Mouse (Mus musculus): ENCODE results near the gene Nudcd3. TPM values are rescaled to one million over a fixed set of nuclear protein-coding genes. Genes with fewer than 3 reads are reported as not detected.

Gene Nudcd3
- polyA plus RNA-seq (2016; fragmentation: Nextera tagmentation; extraction: Ambion mirVana), result 49.4 and 51.3 TPM in 2 replicates

DNA sequence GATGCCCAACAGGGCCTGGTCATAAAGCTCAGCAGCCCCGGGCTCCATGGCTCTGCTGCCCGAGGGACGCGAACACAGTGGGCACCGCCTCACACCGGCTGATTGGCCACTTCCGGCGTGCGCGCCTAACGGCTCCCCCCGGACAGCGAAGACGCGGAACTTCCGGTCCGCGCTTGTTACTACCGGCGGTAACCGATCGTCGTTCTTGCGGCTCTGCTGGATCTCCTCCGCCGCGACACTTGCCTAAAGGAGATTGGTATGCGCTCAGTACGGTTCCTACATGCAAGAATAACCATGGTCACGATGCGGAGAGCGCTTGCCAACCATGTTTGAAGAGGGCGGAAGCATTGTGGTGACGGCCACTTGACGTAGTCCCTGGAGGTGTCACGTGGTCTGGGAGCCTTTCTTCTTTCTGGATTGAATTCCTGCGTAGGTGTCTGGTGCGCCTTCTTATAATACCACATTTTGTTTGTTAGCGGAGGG, at the start of gene Nudcd3:
Gene Nudcd3, minus strand, starts transcription at position 329 of the 483 bp plus-strand sequence.
- Histone ChIP-seq H3K4me3 (replicated peaks) (peak within 1 kb of the TSS; percentile 96), H3K9me3 (0 out of 2 replicates have a peak, but pooled peaks cover 1% of the 10 kb centered on the region), H3K27ac (peak within 1 kb of the TSS; percentile 95), H3K36me3 (no peaks in the 10 kb centered on the region), H3K4me1 (replicated peaks) (peaks cover 12% of the 10 kb centered on the region), H3K4me2 (peak within 1 kb of the TSS; percentile 93), H3K9ac (replicated peaks) (peak within 1 kb of the TSS; percentile 93), H3K27me3 (no peaks in the 10 kb centered on the region)
- peak; percentile 95 for ATAC-seq (ENCODE audit: insufficient number of reproducible peaks, insufficient read depth, low FRiP score, low TSS enrichment, low read depth)
- WGBS, result under 1% methylated on average over 39 of the region's 39 CpGs

DNA sequence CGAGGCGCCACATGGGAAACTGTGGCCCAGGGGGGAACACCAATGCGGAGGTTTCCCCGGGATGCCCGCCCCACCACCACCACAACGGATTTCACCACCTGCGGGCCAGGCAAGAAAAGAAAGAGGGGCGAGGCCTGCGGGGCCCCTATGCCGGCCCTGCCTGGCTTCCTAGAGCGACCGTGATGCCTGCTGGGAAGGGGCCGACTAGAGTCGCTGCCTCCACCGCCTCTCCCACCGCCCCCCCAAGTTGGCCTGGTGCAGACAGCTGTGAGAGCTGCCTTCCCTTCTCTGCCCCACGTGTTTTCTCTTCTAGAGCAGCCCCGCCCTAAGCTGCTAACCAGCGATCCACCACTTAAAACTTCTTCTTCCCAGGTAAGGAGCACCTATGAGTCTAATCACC, 44.5 kb upstream of the Nudcd3 start:
- Histone ChIP-seq H3K4me3 (replicated peaks) (no peak overlapping the region), H3K27ac (no peak overlapping the region), H3K27me3 (no peaks in the 10 kb centered on the region), H3K9me3 (no peaks in the 10 kb centered on the region), H3K9ac (replicated peaks) (no peak overlapping the region), H3K4me1 (replicated peaks) (no peaks in the 10 kb centered on the region), H3K36me3 (no peaks in the 10 kb centered on the region), H3K4me2 (no peak overlapping the region)
- ATAC-seq (ENCODE audit: insufficient number of reproducible peaks, insufficient read depth, low FRiP score, low TSS enrichment, low read depth), result no peak
- WGBS, result 52% methylated on average over 19 of the region's 19 CpGs

DNA sequence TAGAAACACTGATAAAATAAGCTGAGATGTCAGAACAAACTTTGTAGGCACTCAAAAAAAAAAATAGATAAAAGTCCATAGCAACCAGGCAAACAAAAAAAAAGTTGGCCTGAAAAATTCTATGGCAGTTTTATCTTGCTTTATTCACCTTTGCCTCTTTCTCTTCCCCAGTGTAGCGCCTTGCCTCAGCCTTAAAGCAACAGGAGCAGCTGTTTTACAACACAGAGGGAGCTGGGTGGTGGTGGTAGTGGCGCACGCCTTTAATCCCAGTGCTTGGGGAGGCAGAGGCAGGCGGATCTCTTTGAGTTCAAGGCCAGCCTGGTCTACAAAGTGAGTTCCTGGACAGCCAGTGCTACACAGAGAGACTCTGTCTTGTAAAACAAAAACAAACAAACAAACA, 32.8 kb upstream of the Nudcd3 start:
- no peak for ATAC-seq (ENCODE audit: insufficient number of reproducible peaks, insufficient read depth, low FRiP score, low TSS enrichment, low read depth)
- H3K4me3 ChIP-seq (replicated peaks), result no peak overlapping the region
- peaks cover 32% of the 10 kb centered on the region for H3K9me3 ChIP-seq
- no peak overlapping the region for H3K27ac ChIP-seq
- no peaks in the 10 kb centered on the region for H3K27me3 ChIP-seq
- H3K4me1 ChIP-seq (replicated peaks), result no peaks in the 10 kb centered on the region
- WGBS, result 81% methylated on average over 4 of the region's 4 CpGs
- H3K9ac ChIP-seq (replicated peaks), result no peak overlapping the region
- H3K36me3 ChIP-seq, result no peaks in the 10 kb centered on the region
- no peak overlapping the region for H3K4me2 ChIP-seq

DNA sequence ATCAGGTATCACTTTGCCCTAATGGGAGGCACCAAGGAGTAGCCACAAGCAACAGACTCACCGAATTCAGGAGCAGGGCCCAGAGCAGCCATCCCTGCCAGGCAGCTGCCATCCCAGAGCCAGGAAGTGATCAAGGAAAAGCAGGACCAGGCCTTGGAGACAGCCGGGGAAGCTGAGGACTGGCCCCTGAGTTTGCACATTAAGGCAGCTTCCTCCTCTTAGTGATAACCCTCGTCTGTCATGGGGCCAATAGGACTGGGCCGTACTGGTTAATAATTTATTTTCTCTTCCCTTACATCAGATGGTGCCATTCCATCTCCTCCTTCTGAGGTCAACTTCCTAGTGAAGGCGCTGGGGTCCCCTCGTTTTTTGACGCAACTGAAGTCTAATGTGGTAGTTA, 29.8 kb upstream of the Nudcd3 start, which contains the start of gene Npc1l1:
Gene Npc1l1, minus strand, starts transcription at position 132 of the 400 bp plus-strand sequence.
- no peak for ATAC-seq (ENCODE audit: insufficient number of reproducible peaks, insufficient read depth, low FRiP score, low TSS enrichment, low read depth)
- 86% methylated on average over 7 of the region's 7 CpGs for WGBS
- no peaks in the 10 kb centered on the region for H3K27me3 ChIP-seq
- no peaks in the 10 kb centered on the region for H3K36me3 ChIP-seq
- H3K4me1 ChIP-seq (replicated peaks), result no peaks in the 10 kb centered on the region
- no peak within 1 kb of the TSS for H3K4me3 ChIP-seq (replicated peaks)
- peaks cover 13% of the 10 kb centered on the region for H3K9me3 ChIP-seq
- H3K9ac ChIP-seq (replicated peaks), result no peak within 1 kb of the TSS
- H3K4me2 ChIP-seq, result no peak within 1 kb of the TSS
- no peak within 1 kb of the TSS for H3K27ac ChIP-seq

DNA sequence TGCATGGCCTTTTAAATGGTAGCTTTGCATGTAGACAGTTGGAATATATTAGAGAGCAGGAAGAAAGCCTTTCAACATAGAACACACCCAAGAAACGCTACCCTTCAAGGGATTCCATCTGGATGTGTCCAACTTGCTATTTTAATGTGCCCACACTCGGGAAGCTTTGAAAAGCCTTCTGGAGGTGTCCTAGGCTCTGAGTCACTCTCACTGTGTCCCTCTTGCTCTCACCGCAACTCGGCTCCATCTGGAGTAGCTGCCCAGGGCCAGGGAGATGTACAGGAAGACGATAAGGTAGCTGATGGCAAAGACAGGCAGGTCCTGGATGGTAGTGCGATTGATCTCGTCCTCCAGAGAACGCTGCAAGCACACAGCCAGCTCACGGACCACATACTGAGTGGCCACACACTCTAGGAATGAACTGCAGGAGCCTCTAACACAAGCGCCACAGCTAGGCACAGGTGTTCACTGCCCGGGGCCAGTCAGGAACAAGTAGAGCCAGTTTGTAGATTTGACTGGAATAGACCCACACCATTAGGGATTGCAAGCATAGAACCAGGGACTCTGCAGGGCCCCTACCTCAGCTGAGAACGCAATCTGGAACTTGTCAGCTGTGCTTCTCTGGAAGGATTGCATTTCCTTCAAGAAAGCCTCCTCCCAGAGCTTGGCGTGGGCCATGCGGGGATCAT, 24.5 kb upstream of the Nudcd3 start:
- Histone ChIP-seq H3K4me3 (replicated peaks) (no peak overlapping the region), H3K36me3 (no peaks in the 10 kb centered on the region), H3K4me2 (no peak overlapping the region), H3K9me3 (no peaks in the 10 kb centered on the region), H3K9ac (replicated peaks) (no peak overlapping the region), H3K27me3 (peaks cover 6% of the 10 kb centered on the region), H3K27ac (no peak overlapping the region), H3K4me1 (replicated peaks) (no peaks in the 10 kb centered on the region)
- 76% methylated on average over 14 of the region's 14 CpGs for WGBS
- no peak for ATAC-seq (ENCODE audit: insufficient number of reproducible peaks, insufficient read depth, low FRiP score, low TSS enrichment, low read depth)

DNA sequence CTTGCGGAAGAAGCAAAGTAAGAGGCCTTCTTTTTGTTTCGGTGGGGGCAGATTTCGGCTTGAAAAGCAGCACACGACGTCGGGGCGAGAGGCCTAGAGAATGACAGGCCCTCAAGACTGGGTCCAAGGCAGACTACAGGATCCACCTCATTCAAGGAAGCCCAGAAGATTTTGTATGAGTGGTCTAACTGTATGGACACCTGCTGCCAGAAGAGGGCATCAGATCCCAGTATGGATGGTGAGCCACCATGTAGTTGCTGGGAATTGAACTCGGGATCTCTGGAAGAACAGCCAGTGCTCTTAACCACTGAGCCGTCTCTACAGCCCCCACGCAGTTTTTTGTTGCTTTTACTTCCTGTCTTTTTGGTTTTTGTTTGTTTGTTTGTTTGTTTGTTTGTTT, 22.0 kb upstream of the Nudcd3 start:
- Histone ChIP-seq H3K4me1 (replicated peaks) (no peaks in the 10 kb centered on the region), H3K9ac (replicated peaks) (no peak overlapping the region), H3K4me3 (replicated peaks) (no peak overlapping the region), H3K36me3 (no peaks in the 10 kb centered on the region), H3K27ac (no peak overlapping the region), H3K4me2 (no peak overlapping the region), H3K27me3 (peaks cover 6% of the 10 kb centered on the region), H3K9me3 (no peaks in the 10 kb centered on the region)
- ATAC-seq (ENCODE audit: insufficient number of reproducible peaks, insufficient read depth, low FRiP score, low TSS enrichment, low read depth), result no peak
- WGBS, result 92% methylated on average over 10 of the region's 10 CpGs

DNA sequence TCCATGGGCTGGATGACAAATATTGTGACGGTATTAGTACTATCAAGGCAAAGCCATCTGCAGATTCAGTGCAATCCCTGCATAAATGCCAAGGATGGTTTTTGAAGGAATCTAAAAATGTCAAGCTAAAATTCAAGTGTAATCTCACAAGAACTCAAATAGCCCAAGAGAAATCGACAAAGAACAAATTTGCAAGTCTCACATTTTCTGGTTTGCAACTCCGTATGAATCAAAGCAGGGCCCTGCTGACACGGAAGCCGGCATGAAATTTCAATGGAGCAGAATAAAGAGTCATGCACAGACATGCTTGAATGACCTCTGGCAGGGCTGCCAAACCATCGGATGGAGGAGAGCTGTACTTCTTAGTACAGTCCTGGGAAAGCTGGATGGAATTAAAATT, 19.8 kb upstream of the Nudcd3 start:
- no peaks in the 10 kb centered on the region for H3K36me3 ChIP-seq
- no peaks in the 10 kb centered on the region for H3K9me3 ChIP-seq
- no peak overlapping the region for H3K4me2 ChIP-seq
- H3K4me1 ChIP-seq (replicated peaks), result no peaks in the 10 kb centered on the region
- 84% methylated on average over 6 of the region's 6 CpGs for WGBS
- H3K9ac ChIP-seq (replicated peaks), result no peak overlapping the region
- no peak overlapping the region for H3K4me3 ChIP-seq (replicated peaks)
- no peak overlapping the region for H3K27ac ChIP-seq
- ATAC-seq (ENCODE audit: insufficient number of reproducible peaks, insufficient read depth, low FRiP score, low TSS enrichment, low read depth), result no peak
- peaks cover 6% of the 10 kb centered on the region for H3K27me3 ChIP-seq

DNA sequence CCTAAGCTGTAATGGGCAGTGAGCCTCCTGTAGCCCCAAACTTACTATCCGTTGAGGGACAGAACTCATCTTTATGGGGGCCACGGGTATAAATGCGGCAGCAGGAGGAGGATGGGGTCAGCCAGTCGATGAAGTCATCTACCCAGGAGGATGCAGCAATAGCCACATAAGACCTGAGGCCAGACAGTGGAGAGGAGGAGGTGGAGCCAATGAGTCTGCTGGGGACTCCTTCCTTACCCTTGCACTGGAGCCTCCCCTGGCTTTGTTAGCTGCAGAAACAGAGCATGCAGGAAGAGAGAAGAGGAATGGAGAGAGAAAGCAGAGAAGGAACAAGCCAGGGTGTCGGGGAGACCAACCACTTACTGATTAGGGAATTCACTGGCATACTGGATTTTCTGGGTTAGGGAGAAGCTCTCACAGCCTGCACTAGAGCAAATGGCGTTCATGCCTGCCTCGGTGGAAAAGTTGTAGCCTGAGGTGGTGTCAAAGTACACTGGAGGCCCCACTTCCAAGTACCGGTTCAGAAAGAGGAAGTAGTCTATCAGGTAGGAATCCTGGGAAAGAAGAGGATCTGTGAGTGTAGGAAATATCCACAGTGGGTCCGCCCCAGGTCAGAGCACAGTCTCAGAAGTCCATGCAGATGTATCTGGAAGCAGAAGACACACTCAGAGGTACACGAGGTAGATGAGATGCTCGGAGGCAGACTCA, 18.1 kb upstream of the Nudcd3 start:
- Histone ChIP-seq H3K27me3 (no peaks in the 10 kb centered on the region), H3K4me2 (no peak overlapping the region), H3K4me3 (replicated peaks) (no peak overlapping the region), H3K9me3 (no peaks in the 10 kb centered on the region), H3K4me1 (replicated peaks) (no peaks in the 10 kb centered on the region), H3K9ac (replicated peaks) (no peak overlapping the region), H3K27ac (no peak overlapping the region), H3K36me3 (no peaks in the 10 kb centered on the region)
- 79% methylated on average over 11 of the region's 11 CpGs for WGBS
- no peak for ATAC-seq (ENCODE audit: insufficient number of reproducible peaks, insufficient read depth, low FRiP score, low TSS enrichment, low read depth)

DNA sequence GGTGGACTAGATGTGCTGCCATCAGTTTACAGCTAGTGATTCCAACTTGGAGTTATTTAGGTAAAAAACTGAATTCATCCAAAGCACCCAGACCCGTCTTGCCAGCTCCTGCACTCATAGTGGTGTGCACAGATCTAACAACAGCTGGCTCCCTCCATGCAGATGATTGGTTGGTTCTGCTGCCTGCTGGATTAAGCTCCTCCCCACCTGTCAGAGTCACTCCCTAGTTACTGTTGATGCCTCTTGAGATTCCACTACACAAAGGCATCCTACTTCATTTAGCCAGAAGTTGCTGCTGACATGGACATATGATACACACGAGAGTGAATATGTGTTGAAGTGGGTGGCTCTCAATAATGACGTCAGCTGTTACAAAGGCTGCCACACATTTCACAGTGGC, 16.6 kb upstream of the Nudcd3 start:
- no peaks in the 10 kb centered on the region for H3K27me3 ChIP-seq
- H3K9me3 ChIP-seq, result no peaks in the 10 kb centered on the region
- WGBS, result 61% methylated on average over 3 of the region's 3 CpGs
- H3K4me3 ChIP-seq (replicated peaks), result no peak overlapping the region
- H3K4me1 ChIP-seq (replicated peaks), result no peaks in the 10 kb centered on the region
- H3K27ac ChIP-seq, result no peak overlapping the region
- no peak overlapping the region for H3K9ac ChIP-seq (replicated peaks)
- no peaks in the 10 kb centered on the region for H3K36me3 ChIP-seq
- no peak for ATAC-seq (ENCODE audit: insufficient number of reproducible peaks, insufficient read depth, low FRiP score, low TSS enrichment, low read depth)
- H3K4me2 ChIP-seq, result no peak overlapping the region

DNA sequence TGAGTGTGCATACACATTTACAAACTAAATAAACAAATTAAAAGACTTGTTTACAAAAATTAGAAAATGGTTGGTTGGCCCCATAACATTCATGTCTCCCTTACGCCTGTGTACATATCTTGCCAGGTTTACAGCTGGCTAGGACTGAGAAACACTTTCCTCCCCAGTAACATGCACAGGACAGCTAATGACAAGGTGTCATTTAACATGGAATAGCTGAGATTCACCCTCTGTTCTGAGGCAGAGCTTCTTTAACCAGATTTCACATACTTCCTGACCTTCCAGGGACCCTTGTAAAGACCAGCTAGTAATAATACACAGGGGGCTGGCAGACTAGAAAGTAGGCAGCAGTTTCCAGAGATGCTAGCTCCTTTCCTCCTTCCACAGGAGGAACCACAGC, 7.9 kb upstream of the Nudcd3 start:
- no peak overlapping the region for H3K4me3 ChIP-seq (replicated peaks)
- ATAC-seq (ENCODE audit: insufficient number of reproducible peaks, insufficient read depth, low FRiP score, low TSS enrichment, low read depth), result no peak
- no peaks in the 10 kb centered on the region for H3K4me1 ChIP-seq (replicated peaks)
- H3K9ac ChIP-seq (replicated peaks), result no peak overlapping the region
- 81% methylated on average over 1 of the region's 1 CpGs for WGBS
- no peaks in the 10 kb centered on the region for H3K36me3 ChIP-seq
- H3K27ac ChIP-seq, result no peak overlapping the region
- H3K27me3 ChIP-seq, result no peaks in the 10 kb centered on the region; the same call in 1 of the 2 replicates
- H3K4me2 ChIP-seq, result no peak overlapping the region
- peaks cover 9% of the 10 kb centered on the region; the same call in 1 of the 2 replicates for H3K9me3 ChIP-seq

DNA sequence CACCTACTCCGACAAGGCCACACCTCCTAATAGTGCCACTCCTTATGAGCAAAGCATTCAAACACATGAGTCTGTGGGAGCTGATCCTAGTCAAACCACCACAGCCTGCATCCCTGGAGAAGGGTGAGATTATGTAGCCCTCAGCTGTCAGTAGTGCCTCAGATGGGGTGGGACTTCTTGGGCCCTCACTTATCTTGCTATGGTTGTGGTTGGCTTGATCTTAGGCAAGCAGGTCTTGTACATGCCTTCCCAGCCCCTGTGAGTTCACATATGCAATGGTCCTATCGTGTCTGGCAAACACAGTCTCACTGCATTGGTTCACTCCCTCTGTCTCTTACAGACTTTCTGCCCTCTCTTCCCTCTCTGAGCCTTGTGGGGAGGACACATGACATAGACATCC, 6.9 kb upstream of the Nudcd3 start:
- Histone ChIP-seq H3K27me3 (no peaks in the 10 kb centered on the region; the same call in 1 of the 2 replicates), H3K9me3 (peaks cover 9% of the 10 kb centered on the region; the same call in 1 of the 2 replicates), H3K36me3 (no peaks in the 10 kb centered on the region), H3K4me3 (replicated peaks) (no peak overlapping the region), H3K9ac (replicated peaks) (no peak overlapping the region), H3K4me1 (replicated peaks) (no peaks in the 10 kb centered on the region), H3K4me2 (no peak overlapping the region), H3K27ac (no peak overlapping the region)
- 81% methylated on average over 2 of the region's 2 CpGs for WGBS
- no peak for ATAC-seq (ENCODE audit: insufficient number of reproducible peaks, insufficient read depth, low FRiP score, low TSS enrichment, low read depth)
